Mouse (Mus musculus) cerebellum, adult 9-11 months (tissue): ENCODE results near the gene Enho.

Source experiments
- DNase-seq: peaks from one replicate; pipeline ENCODE4 v3.0.0; 2022

The Enho gene

DNA sequence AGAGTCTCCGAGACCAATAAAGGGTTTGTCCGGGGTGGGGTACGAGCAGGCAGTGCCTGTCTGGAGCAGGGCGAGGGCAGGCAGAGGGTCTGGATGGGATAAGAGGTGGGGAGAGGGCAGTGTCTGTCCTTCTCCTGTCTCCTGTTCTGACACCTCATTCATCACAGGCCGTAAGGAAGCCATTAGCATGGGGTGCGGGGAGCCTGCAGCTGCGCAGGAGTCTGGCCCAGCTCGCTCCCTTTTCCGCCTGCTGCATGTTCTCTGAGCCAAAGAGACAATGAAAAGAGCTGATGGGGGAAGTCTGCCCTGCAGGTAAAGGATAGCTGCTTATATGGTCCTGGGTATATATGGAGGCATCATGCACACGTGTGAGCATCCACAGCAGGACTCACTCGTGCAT, 22.6 kb upstream of the Enho start:
- DNase-seq, result no peak

- no peak for DNase-seq
Measured at GRCm38 (mm10) chr4:41660851-41661430, 20.8 kb upstream of the Enho start.

GRCm38 (mm10) chr4:41659556-41659955, 19.4 kb upstream of the Enho start:
- DNase-seq, result no peak

GRCm38 (mm10) chr4:41658566-41659384, 18.7 kb upstream of the Enho start:
- DNase-seq, result no peak

- DNase-seq, result no peak
Measured at GRCm38 (mm10) chr4:41655525-41655924, 15.4 kb upstream of the Enho start.

DNA sequence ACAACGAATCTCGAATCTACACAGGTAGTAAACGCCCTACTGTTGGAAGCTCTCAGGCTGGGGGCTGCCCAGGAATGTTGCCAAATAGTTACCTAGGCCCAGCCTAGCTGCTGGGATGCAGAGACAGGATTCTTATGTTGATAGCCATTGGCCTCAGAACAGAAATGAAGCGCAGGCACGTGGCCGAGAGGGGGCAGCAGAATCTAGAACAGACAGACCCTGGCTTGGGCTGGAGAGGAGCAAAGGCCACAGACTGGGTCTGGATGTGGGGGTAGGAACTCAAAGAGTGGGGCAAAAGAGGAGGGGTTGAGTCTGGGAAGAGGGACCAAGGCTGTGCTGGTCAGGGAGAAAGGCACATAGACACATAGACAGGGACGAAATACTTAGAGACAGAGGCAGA, 14.1 kb upstream of the Enho start:
- peak; percentile 79 for DNase-seq

DNA sequence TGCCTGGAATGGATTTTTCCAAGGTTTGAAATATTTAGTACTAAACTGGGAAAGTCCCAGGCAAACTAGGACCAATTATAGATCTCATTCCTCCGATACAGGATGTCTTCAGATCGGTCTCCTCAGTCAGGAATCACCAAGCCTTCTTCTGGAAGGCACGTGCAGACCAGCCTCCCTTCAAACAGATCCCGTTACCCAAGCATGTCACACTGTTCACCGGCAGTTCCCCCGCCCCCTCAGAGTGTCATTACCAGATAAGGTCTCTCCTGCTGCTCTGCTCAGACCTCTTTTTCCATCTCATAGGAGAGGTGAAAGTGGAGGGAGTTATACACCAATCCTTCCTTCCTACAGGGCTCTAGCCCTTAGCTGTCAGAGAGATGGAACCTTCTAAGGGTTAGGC, 13.6 kb upstream of the Enho start:
- no peak for DNase-seq

- peak; percentile 74 for DNase-seq
Measured at GRCm38 (mm10) chr4:41653296-41653695, 13.2 kb upstream of the Enho start.

DNA sequence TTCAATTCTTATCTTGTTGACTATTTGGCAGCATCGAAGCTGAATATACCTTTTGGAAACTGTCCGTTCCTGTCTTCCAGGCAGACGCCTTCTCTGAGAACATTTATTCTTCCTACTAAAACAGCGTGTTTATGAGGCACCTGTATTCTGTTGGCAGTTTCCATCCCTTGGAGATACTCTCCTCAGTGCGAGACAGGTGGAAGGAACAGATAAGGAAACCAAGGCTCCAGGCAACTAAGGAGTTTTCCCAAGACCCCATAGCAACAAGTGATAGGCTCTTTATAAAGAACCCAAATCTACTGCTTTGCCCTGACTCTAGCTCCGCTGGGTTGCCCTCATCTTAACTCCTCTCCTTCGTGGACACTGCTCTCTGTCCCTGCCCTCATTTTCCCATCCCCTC, 8.5 kb upstream of the Enho start:
- no peak for DNase-seq

DNA sequence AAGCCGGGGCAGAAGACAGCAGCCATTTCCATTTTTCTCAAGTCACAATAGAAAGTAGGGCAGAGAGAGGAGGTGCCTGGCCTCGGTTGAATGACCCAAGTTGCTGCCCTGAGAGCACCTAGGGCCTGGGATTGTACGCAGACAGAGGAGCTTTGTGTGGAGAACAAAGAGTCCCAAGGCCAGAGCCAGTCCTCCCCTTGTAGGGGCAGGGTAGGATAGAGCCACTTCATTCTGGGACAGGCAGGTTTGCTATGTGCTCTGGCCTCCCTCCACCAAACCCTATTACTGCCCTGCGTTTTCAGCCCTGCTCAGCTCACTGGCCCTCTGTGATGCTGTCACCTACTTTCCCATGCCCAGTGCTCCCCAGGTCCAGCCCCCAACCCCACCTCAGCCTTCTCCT, 8.0 kb upstream of the Enho start:
- DNase-seq, result peak; percentile 35

- DNase-seq, result no peak
Measured at GRCm38 (mm10) chr4:41645488-41645887, 5.4 kb upstream of the Enho start.

GRCm38 (mm10) chr4:41641199-41641822, 1.2 kb upstream of the Enho start:
- no peak for DNase-seq

DNA sequence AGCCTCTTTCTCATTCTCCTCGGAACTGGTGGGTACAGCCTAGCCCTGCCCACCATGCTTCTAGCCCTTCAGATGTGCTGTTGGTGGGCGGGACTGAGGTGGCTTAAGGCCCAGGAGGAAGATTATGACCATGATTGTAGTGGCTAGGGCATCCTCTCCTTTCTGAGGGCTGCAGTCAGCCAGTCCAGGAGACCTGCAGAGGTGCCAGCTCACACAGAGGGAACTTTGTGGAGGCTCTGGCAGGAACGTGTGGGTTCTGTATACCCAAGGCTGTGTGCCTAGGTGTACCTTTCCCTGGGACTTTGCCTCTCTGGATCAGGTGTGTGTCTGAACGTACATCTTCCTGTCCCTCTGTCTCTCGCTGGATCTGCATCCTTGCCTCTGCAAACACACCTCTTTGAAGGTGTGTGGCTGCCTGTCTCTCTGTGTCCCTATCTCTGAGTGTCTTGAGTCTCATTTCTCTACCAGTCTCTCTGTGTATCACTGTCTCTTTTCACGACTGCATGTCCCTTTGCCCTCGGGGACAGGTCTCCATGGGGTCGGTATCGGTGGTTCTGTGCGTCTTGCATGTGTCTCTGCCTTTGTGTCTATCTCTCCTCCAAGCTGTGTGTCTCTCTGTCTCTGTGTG, 796 bp downstream of the Enho start:
- DNase-seq, result peak; percentile 75

GRCm38 (mm10) chr4:41638828-41639213, 1.3 kb downstream of the Enho start:
- DNase-seq, result peak; percentile 75

GRCm38 (mm10) chr4:41638186-41638731, 1.9 kb downstream of the Enho start:
- DNase-seq, result peak; percentile 65

DNA sequence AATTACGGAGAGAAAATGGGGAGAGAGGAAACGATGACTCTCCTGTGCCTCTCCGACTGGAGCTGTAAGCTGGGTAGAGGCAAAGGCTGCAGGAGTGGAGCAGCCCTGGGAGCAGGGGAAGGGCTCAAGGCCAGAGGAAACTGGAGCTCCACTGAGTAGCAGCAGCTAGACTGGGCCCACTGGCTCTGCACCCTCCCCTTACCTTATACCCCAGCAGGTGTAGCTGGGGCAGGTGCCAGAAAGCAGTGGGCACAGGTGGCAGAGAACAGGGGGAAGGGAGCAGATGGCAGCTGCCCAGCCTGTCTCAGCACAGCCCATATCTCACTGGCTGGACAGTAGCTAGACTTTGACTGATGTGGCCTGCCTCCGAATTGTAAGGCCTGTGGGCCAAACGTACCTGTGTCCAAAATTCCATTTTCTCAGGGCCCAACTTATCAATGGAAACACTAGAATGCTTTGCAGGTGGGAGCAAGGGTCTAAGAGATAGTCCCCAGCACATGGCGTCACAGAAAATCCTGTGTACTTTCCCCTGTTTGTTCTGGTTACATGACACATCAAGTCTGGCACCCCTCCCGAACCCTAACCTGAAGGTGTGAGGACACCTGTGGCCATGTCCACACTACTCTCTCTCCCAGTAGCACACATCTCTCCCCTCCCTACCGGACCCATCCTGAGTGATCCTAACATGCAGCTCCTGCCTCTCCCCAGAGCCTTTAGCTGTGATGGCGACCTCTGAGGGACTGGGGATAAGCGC, 3.1 kb downstream of the Enho start:
- peak; percentile 92 for DNase-seq

- DNase-seq, result no peak
Measured at GRCm38 (mm10) chr4:41636366-41636765, 3.8 kb downstream of the Enho start.

GRCm38 (mm10) chr4:41635906-41636305, 4.2 kb downstream of the Enho start:
- no peak for DNase-seq

GRCm38 (mm10) chr4:41635224-41635623, 4.9 kb downstream of the Enho start:
- no peak for DNase-seq

- no peak for DNase-seq
Measured at GRCm38 (mm10) chr4:41634631-41635030, 5.5 kb downstream of the Enho start.

GRCm38 (mm10) chr4:41633001-41633400, 7.1 kb downstream of the Enho start:
- DNase-seq, result no peak

- peak; percentile 73 for DNase-seq
Measured at GRCm38 (mm10) chr4:41631390-41631789, 8.7 kb downstream of the Enho start.

GRCm38 (mm10) chr4:41630196-41630595, 9.9 kb downstream of the Enho start:
- DNase-seq, result no peak
